Mouse (Mus musculus): Measurements from ENCODE around the gene Myl12a. TPM values are rescaled to one million over a fixed set of nuclear protein-coding genes. Genes with fewer than 3 reads are reported as not detected.

The Myl12a gene
- polyA plus RNA-seq, 1 experiment, result 160 TPM

DNA sequence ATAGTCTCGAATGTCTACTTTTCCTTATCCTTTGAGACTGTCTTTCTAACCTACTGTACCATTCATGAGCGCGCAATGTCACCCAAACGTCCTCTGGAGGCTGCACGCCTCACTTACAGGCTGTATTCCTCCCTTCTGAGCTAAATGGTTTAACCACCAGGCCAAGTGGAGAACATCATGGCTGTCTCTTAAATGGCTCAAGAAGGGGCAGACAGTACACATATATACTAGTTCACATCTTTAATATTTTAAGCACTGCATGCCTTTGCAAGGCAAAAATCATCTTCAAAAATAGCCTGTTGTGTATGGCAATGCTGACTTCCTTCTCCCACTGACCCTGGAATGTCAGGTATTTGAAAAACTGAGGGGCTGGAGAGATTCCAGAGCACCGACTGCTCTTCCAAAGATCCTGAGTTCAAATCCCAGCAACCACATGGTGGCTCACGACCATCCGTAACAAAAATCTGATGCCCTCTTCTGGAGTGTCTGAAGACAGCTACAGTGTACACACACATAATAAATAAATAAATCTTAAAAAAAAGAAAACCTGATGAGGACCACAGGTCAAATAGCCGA lies 4.2 kb downstream of the Myl12a start:
- TF ChIP-seq POLR2A (IDR thresholded peaks at IDR 0.05; ENCODE audit: low read depth, low read length), result no peak
- TF ChIP-seq CTCF (conservative IDR thresholded peaks at IDR 0.05; ENCODE audit: insufficient read depth, insufficient read length, low read depth, low read length), result no peak
- Histone ChIP-seq H3K27ac (ENCODE audit: insufficient read depth, low read depth, low read length) (peak overlapping the region; percentile 71), H3K4me1 (ENCODE audit: control insufficient read depth, insufficient read depth, low read length) (peaks cover 24% of the 10 kb centered on the region), H3K4me3 (ENCODE audit: insufficient read depth, low read depth, low read length) (no peak overlapping the region), H3K27me3 (replicated peaks; ENCODE audit: control insufficient read depth, insufficient read depth, low read length) (no peaks in the 10 kb centered on the region), H3K36me3 (ENCODE audit: control insufficient read depth, insufficient read depth, low read length) (peaks cover 5% of the 10 kb centered on the region; the same call in 1 of the 2 replicates)
- DNase-seq, result no peak
- 47% methylated on average over 9 of the region's 9 CpGs for WGBS

DNA sequence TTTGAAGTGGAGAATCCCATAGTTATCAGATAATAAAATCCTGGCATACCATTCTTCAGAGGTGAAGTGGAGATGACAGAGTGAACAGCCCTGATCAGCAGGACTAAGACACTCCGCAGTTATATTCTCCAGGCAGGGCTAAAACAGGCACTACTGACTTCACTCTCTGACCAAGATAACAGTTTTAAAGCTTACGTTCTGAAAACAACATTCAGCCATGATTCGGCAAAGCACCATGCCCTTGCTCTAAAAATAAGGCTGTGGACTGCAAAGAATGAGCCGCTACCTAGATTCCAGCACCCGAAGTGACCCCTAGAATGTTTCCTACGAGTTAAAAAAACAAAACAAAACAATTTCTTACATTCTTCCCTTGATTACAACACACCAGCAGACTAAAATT lies 4.8 kb downstream of the Myl12a start:
- peak overlapping the region; percentile 76 for H3K27ac ChIP-seq (ENCODE audit: insufficient read depth, low read depth, low read length)
- no peaks in the 10 kb centered on the region for H3K27me3 ChIP-seq (replicated peaks; ENCODE audit: control insufficient read depth, insufficient read depth, low read length)
- peaks cover 20% of the 10 kb centered on the region; the same call in 1 of the 2 replicates for H3K4me1 ChIP-seq (ENCODE audit: control insufficient read depth, insufficient read depth, low read length)
- peaks cover 5% of the 10 kb centered on the region; the same call in 1 of the 2 replicates for H3K36me3 ChIP-seq (ENCODE audit: control insufficient read depth, insufficient read depth, low read length)
- H3K4me3 ChIP-seq (ENCODE audit: insufficient read depth, low read depth, low read length), result no peak overlapping the region
- 33% methylated on average over 6 of the region's 6 CpGs for WGBS
- no peak for DNase-seq
- TF ChIP-seq CTCF (conservative IDR thresholded peaks at IDR 0.05; ENCODE audit: insufficient read depth, insufficient read length, low read depth, low read length) (no peak), POLR2A (IDR thresholded peaks at IDR 0.05; ENCODE audit: low read depth, low read length) (no peak)

GRCm38 (mm10) chr17:70995551-70995950 lies 7.1 kb downstream of the Myl12a start:
- H3K4me3 ChIP-seq (ENCODE audit: insufficient read depth, low read depth, low read length), result no peak overlapping the region
- 80% methylated on average over 6 of the region's 6 CpGs for WGBS
- TF ChIP-seq CTCF (conservative IDR thresholded peaks at IDR 0.05; ENCODE audit: insufficient read depth, insufficient read length, low read depth, low read length), result no peak
- no peak for TF ChIP-seq POLR2A (IDR thresholded peaks at IDR 0.05; ENCODE audit: low read depth, low read length)
- no peak for DNase-seq
- H3K36me3 ChIP-seq (ENCODE audit: control insufficient read depth, insufficient read depth, low read length), result peaks cover 5% of the 10 kb centered on the region; the same call in 1 of the 2 replicates
- no peak overlapping the region for H3K27ac ChIP-seq (ENCODE audit: insufficient read depth, low read depth, low read length)
- H3K27me3 ChIP-seq (replicated peaks; ENCODE audit: control insufficient read depth, insufficient read depth, low read length), result no peaks in the 10 kb centered on the region
- H3K4me1 ChIP-seq (ENCODE audit: control insufficient read depth, insufficient read depth, low read length), result peaks cover 22% of the 10 kb centered on the region; the same call in 1 of the 2 replicates

GRCm38 (mm10) chr17:70994671-70995070 lies 8.0 kb downstream of the Myl12a start:
- Histone ChIP-seq H3K4me3 (ENCODE audit: insufficient read depth, low read depth, low read length) (no peak overlapping the region), H3K4me1 (ENCODE audit: control insufficient read depth, insufficient read depth, low read length) (peaks cover 18% of the 10 kb centered on the region; the same call in 1 of the 2 replicates), H3K36me3 (ENCODE audit: control insufficient read depth, insufficient read depth, low read length) (peaks cover 5% of the 10 kb centered on the region; the same call in 1 of the 2 replicates), H3K27me3 (replicated peaks; ENCODE audit: control insufficient read depth, insufficient read depth, low read length) (no peaks in the 10 kb centered on the region), H3K27ac (ENCODE audit: insufficient read depth, low read depth, low read length) (no peak overlapping the region)
- no peak for TF ChIP-seq CTCF (conservative IDR thresholded peaks at IDR 0.05; ENCODE audit: insufficient read depth, insufficient read length, low read depth, low read length)
- no peak for TF ChIP-seq POLR2A (IDR thresholded peaks at IDR 0.05; ENCODE audit: low read depth, low read length)
- 86% methylated on average over 6 of the region's 6 CpGs for WGBS
- no peak for DNase-seq

GRCm38 (mm10) chr17:70993385-70993807 lies 9.3 kb downstream of the Myl12a start:
- Histone ChIP-seq H3K27ac (ENCODE audit: insufficient read depth, low read depth, low read length) (no peak overlapping the region), H3K36me3 (ENCODE audit: control insufficient read depth, insufficient read depth, low read length) (peaks cover 5% of the 10 kb centered on the region; the same call in 1 of the 2 replicates), H3K4me3 (ENCODE audit: insufficient read depth, low read depth, low read length) (no peak overlapping the region), H3K27me3 (replicated peaks; ENCODE audit: control insufficient read depth, insufficient read depth, low read length) (no peaks in the 10 kb centered on the region), H3K4me1 (ENCODE audit: control insufficient read depth, insufficient read depth, low read length) (peaks cover 21% of the 10 kb centered on the region; the same call in 1 of the 2 replicates)
- TF ChIP-seq POLR2A (IDR thresholded peaks at IDR 0.05; ENCODE audit: low read depth, low read length) (no peak), CTCF (conservative IDR thresholded peaks at IDR 0.05; ENCODE audit: insufficient read depth, insufficient read length, low read depth, low read length) (no peak)
- WGBS, result 26% methylated on average over 3 of the region's 3 CpGs
- DNase-seq, result peak; percentile 40

DNA sequence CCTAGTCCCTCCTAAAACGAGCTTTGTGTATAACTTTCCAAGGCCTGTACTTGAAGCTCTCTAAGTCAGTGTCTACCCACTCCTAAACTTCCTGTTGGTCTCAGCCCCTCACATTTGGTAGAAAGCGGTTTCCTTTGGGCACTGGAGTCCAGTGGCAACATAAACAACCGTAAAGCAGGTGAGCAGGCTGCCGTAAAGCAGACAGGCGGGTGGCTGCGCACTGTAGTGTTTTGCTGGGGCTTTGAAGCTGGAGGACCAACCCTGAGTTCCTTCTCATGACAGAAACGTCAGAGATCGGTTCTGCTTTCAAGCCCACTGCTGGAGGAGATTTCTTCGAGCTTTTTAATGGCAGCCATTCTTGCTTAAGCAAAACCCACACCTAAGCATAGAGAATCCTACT lies 10.0 kb downstream of the Myl12a start:
- 85% methylated on average over 9 of the region's 9 CpGs for WGBS
- peaks cover 22% of the 10 kb centered on the region; the same call in 1 of the 2 replicates for H3K4me1 ChIP-seq (ENCODE audit: control insufficient read depth, insufficient read depth, low read length)
- DNase-seq, result no peak
- H3K4me3 ChIP-seq (ENCODE audit: insufficient read depth, low read depth, low read length), result no peak overlapping the region
- peaks cover 5% of the 10 kb centered on the region; the same call in 1 of the 2 replicates for H3K36me3 ChIP-seq (ENCODE audit: control insufficient read depth, insufficient read depth, low read length)
- TF ChIP-seq POLR2A (IDR thresholded peaks at IDR 0.05; ENCODE audit: low read depth, low read length) (no peak), CTCF (conservative IDR thresholded peaks at IDR 0.05; ENCODE audit: insufficient read depth, insufficient read length, low read depth, low read length) (no peak)
- H3K27me3 ChIP-seq (replicated peaks; ENCODE audit: control insufficient read depth, insufficient read depth, low read length), result no peaks in the 10 kb centered on the region
- peak overlapping the region; percentile 29 for H3K27ac ChIP-seq (ENCODE audit: insufficient read depth, low read depth, low read length)

DNA sequence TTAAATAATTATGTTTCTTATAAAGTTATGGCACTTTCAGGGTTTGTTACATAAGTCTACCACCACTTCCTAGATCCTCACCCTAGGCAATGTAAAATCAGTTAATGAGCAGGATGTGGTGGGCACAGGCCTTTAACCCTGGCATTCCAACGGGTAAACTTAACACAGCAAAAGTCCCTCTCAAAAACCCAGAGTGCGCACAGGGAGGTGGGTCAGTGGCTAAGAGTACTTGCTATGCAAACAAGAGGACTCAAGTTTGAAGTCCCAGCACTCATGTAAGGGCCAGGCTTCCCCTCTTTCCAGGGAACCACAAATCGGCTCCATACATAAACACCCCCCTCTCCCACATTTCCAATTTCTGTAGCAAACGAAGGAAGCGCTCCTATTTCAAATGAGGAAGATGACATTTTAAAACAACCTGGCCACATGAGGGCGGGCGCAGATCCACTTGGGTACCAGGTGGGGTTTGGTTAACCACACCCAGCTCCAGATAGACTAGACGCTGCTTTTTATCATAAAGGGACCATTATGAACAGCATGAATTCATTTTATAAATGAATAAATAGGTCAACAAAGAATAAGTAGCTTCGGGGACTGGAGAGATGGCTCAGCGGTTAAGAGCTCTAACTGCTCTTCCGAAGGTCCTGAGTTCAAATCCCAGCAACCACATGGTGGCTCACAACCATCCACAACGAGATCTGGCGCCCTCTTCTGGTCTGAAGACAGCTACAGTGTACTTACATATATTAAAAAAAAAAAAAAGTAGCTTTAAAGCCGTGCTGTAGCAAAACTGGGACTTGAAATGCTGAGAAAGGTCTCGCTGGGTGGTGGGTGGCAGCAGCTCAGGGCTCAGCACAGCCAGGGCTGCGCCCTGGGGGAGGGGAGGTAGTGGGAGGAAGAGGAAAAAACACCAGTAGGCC lies 10.7 kb downstream of the Myl12a start:
- Histone ChIP-seq H3K27me3 (replicated peaks; ENCODE audit: control insufficient read depth, insufficient read depth, low read length) (no peaks in the 10 kb centered on the region), H3K4me1 (ENCODE audit: control insufficient read depth, insufficient read depth, low read length) (peaks cover 25% of the 10 kb centered on the region), H3K4me3 (ENCODE audit: insufficient read depth, low read depth, low read length) (no peak overlapping the region), H3K36me3 (ENCODE audit: control insufficient read depth, insufficient read depth, low read length) (peaks cover 5% of the 10 kb centered on the region; the same call in 1 of the 2 replicates), H3K27ac (ENCODE audit: insufficient read depth, low read depth, low read length) (peak overlapping the region; percentile 99)
- TF ChIP-seq POLR2A (IDR thresholded peaks at IDR 0.05; ENCODE audit: low read depth, low read length), result no peak
- TF ChIP-seq CTCF (conservative IDR thresholded peaks at IDR 0.05; ENCODE audit: insufficient read depth, insufficient read length, low read depth, low read length), result 0 out of 2 replicates have a peak, but pooled peaks have one; percentile 4
- DNase-seq, result no peak
- WGBS, result 82% methylated on average over 16 of the region's 16 CpGs
